Mouse (Mus musculus) MEL (cell line): Measurements from ENCODE around the gene Taok1. TPM values are rescaled to one million over a fixed set of nuclear protein-coding genes. Genes with fewer than 3 reads are reported as not detected.

ENCODE experiments used
- DNase-seq: peaks from one replicate; pipeline ENCODE4 v3.0.0; 2011; ENCODE audit warnings: low read depth, low spot score
- H3K27ac ChIP-seq: 2 replicates; pipeline ENCODE4 v1.5.1; 2012; ENCODE audit warnings: low read depth, mild to moderate bottlenecking, control low read depth, low read length, moderate library complexity; ENCODE audit not compliant: control insufficient read depth
- H3K27me3 ChIP-seq, 2 experiments: fragments of 150-350 bp in 1 of 2; sonication (generic) in 1 of 2; 2 replicates each; pipeline ENCODE4 v1.6.1; 2012; ENCODE audit warnings: low read length in 2 of 2, mild to moderate bottlenecking in 2 of 2, improper control_type of control experiment in 1 of 2, moderate library complexity in 1 of 2; ENCODE audit not compliant: insufficient read depth in 2 of 2, control insufficient read depth in 1 of 2
- H3K36me3 ChIP-seq, 2 experiments: 2 replicates each; pipeline ENCODE4 v1.6.1; 2012 to 2014; ENCODE audit warnings: low read length in 2 of 2, improper control_type of control experiment in 1 of 2, inconsistent platforms in 1 of 2, mild to moderate bottlenecking in 1 of 2; ENCODE audit not compliant: insufficient read depth in 2 of 2, control insufficient read depth in 1 of 2
- H3K4me1 ChIP-seq, 2 experiments: fragments of 150-350 bp in 1 of 2; sonication (generic) in 1 of 2; 2 replicates each; pipeline ENCODE4 v1.6.1; 2012; ENCODE audit warnings: low read length in 2 of 2, improper control_type of control experiment in 1 of 2, mild to moderate bottlenecking in 1 of 2; ENCODE audit not compliant: insufficient read depth in 2 of 2, control insufficient read depth in 1 of 2
- H3K4me3 ChIP-seq, 2 experiments: fragments of 150-350 bp in 1 of 2; sonication (generic) in 1 of 2; 2 replicates each; pipeline ENCODE4 v1.5.1; 2012; ENCODE audit warnings: low read depth in 2 of 2, low read length in 2 of 2, mild to moderate bottlenecking in 2 of 2, moderate library complexity in 2 of 2, control low read depth in 1 of 2, improper control_type of control experiment in 1 of 2; ENCODE audit not compliant: control insufficient read depth in 1 of 2, insufficient read depth in 1 of 2
- H3K79me2 ChIP-seq: 2 replicates; pipeline ENCODE4 v1.6.1; 2012; ENCODE audit warnings: mild to moderate bottlenecking, low read length, moderate library complexity; ENCODE audit not compliant: control insufficient read depth, poor library complexity, insufficient read depth
- H3K9ac ChIP-seq: 2 replicates; pipeline ENCODE4 v1.6.1; 2012; ENCODE audit warnings: low read depth, mild to moderate bottlenecking, control low read depth, low read length, moderate library complexity; ENCODE audit not compliant: control insufficient read depth, poor library complexity, severe bottlenecking
- H3K9me3 ChIP-seq: fragments of 150-350 bp; sonication (generic); replicated peaks from 2 replicates; pipeline ENCODE4 v1.6.1; 2012; ENCODE audit warnings: mild to moderate bottlenecking, low read length, improper control_type of control experiment, moderate library complexity; ENCODE audit not compliant: insufficient read depth
- BHLHE40 ChIP-seq: IDR thresholded peaks from 2 replicates; pipeline ENCODE4 v1.6.1; 2012; ENCODE audit warnings: low read depth, mild to moderate bottlenecking, inconsistent platforms, low read length, improper control_type of control experiment, borderline replicate concordance
- CHD1 ChIP-seq: IDR thresholded peaks from 2 replicates; pipeline ENCODE4 v1.6.1; 2012; ENCODE audit warnings: low read depth, mild to moderate bottlenecking, inconsistent platforms, low read length, improper control_type of control experiment
- CTCF ChIP-seq, 3 experiments: IDR thresholded peaks in 2 of 3; conservative IDR thresholded peaks in 1 of 3; 2 replicates each; pipeline ENCODE4 v1.5.1; 2011 to 2012; ENCODE audit warnings: low read length in 3 of 3, low read depth in 2 of 3, mild to moderate bottlenecking in 2 of 3, improper control_type of control experiment in 1 of 3, inconsistent platforms in 1 of 3, mixed read lengths in 1 of 3, moderate library complexity in 1 of 3; ENCODE audit not compliant: control insufficient read depth in 1 of 3, insufficient read depth in 1 of 3, poor library complexity in 1 of 3, severe bottlenecking in 1 of 3
- ELF1 ChIP-seq: IDR thresholded peaks from 2 replicates; pipeline ENCODE4 v1.6.1; 2014; ENCODE audit warnings: low read depth, mild to moderate bottlenecking, inconsistent platforms, low read length, improper control_type of control experiment, moderate library complexity
- JUND ChIP-seq: IDR thresholded peaks from 2 replicates; pipeline ENCODE4 v1.6.1; 2011; ENCODE audit warnings: low read depth, mild to moderate bottlenecking, improper control_type of control experiment, low read length
- MEF2A ChIP-seq: IDR thresholded peaks from 2 replicates; pipeline ENCODE4 v1.6.1; 2014; ENCODE audit warnings: low read depth, mild to moderate bottlenecking, inconsistent platforms, low read length, improper control_type of control experiment; ENCODE audit not compliant: poor library complexity, insufficient replicate concordance, severe bottlenecking; ENCODE audit errors: extremely low read depth
- MXI1 ChIP-seq: IDR thresholded peaks from 2 replicates; pipeline ENCODE4 v1.6.1; 2011; ENCODE audit warnings: mild to moderate bottlenecking, low read depth, low read length, improper control_type of control experiment
- MYC ChIP-seq: IDR thresholded peaks from 2 replicates; pipeline ENCODE4 v1.6.1; 2011; ENCODE audit warnings: low read depth, mild to moderate bottlenecking, low read length, improper control_type of control experiment, moderate library complexity
- POLR2AphosphoS2 ChIP-seq: IDR thresholded peaks from 2 replicates; pipeline ENCODE4 v1.6.1; 2011; ENCODE audit warnings: low read length, improper control_type of control experiment
- POLR2AphosphoS5 ChIP-seq: IDR thresholded peaks from 2 replicates; pipeline ENCODE4 v1.6.1; 2012; ENCODE audit warnings: low read depth, borderline replicate concordance, mild to moderate bottlenecking, inconsistent platforms, low read length, moderate library complexity, mixed read lengths
- SIN3A ChIP-seq: IDR thresholded peaks from 2 replicates; pipeline ENCODE4 v1.6.1; 2012; ENCODE audit warnings: low read length, improper control_type of control experiment, inconsistent platforms
- TAL1 ChIP-seq: IDR thresholded peaks from 2 replicates; pipeline ENCODE4 v1.6.1; 2012; ENCODE audit warnings: mild to moderate bottlenecking, inconsistent platforms, low read length, moderate library complexity, mixed read lengths
- TBP ChIP-seq: IDR thresholded peaks from 2 replicates; pipeline ENCODE4 v1.8.0; 2011; ENCODE audit warnings: low read depth, low read length, improper control_type of control experiment
- ZC3H11A ChIP-seq: IDR thresholded peaks from 2 replicates; pipeline ENCODE4 v1.6.1; 2012; ENCODE audit warnings: low read depth, mild to moderate bottlenecking, inconsistent platforms, low read length, improper control_type of control experiment
- ZKSCAN1 ChIP-seq: IDR thresholded peaks from 2 replicates; pipeline ENCODE4 v1.6.1; 2012; ENCODE audit warnings: low read depth, mild to moderate bottlenecking, inconsistent platforms, low read length, improper control_type of control experiment, moderate library complexity
- ZNF384 ChIP-seq: IDR thresholded peaks from 2 replicates; pipeline ENCODE4 v1.6.1; 2012; ENCODE audit warnings: low read depth, mild to moderate bottlenecking, inconsistent platforms, low read length, improper control_type of control experiment
- polyA plus RNA-seq, 2 experiments: library from polyadenylated mRNA; stranded (reverse) in 1 of 2; unstranded in 1 of 2; fragments of >175 nt in 1 of 2; fragments of >200 nt in 1 of 2; gene quantifications; 2 replicates each; pipeline versions ENCODE4 v1.2.1 to v1.2.4; 2012; ENCODE audit warnings: low replicate concordance in 2 of 2, low read depth in 1 of 2; ENCODE audit not compliant: insufficient read length in 2 of 2, insufficient read depth in 1 of 2, missing spikeins in 1 of 2
- total RNA-seq: library from RNA; depleted of rRNA; stranded (reverse); fragments of 300-350 nt; gene quantifications from 2 replicates; pipeline ENCODE4 v1.2.3, GENCODE M21; 2012

Gene Taok1
- total and polyA plus RNA-seq, 3 experiments = 7.9 to 31.0 (median 15.9) TPM

DNA sequence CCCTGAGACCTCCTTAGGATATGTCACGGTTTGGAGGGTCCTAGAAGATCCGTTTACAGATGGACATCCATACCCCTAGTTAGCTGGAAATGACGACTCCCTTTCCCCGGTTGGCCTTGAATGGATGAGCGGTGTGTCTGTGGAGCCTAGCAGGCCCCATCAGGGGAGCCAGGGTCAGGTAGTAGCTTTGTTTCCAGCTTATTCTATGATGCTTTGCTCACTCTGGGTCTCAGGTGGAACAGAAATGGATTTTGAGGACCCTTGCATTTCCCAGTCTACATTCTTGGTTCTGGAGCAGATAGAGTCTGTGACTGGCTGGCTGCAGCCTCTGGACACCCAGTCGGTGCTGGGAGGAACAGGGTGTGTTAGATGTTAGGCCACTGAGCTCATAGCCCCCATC lies 112.8 kb downstream of the Taok1 start (continued):
- no peak for TF ChIP-seq ZKSCAN1

DNA sequence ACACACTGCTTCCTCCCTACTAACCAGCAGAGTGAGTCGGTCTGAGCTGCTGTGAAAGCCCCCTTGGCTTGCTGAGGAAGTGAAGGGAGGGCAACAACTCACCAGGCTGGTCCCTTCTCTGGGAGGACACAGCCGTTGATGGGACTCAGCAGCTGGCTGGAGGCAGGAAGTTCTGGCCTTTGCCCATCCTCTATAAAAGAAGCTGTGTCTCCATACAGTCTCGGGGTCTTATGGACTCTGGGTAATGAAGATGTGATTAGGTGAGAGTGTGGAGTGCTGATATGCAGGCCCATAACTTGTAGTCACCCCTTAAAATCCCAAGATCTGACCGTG lies 113.3 kb downstream of the Taok1 start:
- Histone ChIP-seq H3K9me3 (no peaks in the 10 kb centered on the region), H3K79me2 (peaks cover 53% of the 10 kb centered on the region), H3K36me3 (peaks cover 0 to 13% of the 10 kb centered on the region in 2 experiments; a peak in 2 of 4 replicates), H3K4me1 (peaks cover 2 to 19% of the 10 kb centered on the region in 2 experiments; a peak in 3 of 4 replicates), H3K27me3 (no peaks in the 10 kb centered on the region), H3K9ac (peak overlapping the region; percentile 75), H3K27ac (peak overlapping the region; percentile 26), H3K4me3 (peak overlapping the region; percentile 57 to 90)
- no peak for TF ChIP-seq MEF2A
- no peak for TF ChIP-seq BHLHE40
- TF ChIP-seq TAL1 = no peak
- no peak for TF ChIP-seq POLR2AphosphoS5
- no peak for TF ChIP-seq ZKSCAN1
- no peak for TF ChIP-seq JUND
- no peak for TF ChIP-seq ZNF384
- TF ChIP-seq ZC3H11A = no peak
- TF ChIP-seq CHD1 = no peak
- no peak for TF ChIP-seq ELF1
- DNase-seq = no peak

DNA sequence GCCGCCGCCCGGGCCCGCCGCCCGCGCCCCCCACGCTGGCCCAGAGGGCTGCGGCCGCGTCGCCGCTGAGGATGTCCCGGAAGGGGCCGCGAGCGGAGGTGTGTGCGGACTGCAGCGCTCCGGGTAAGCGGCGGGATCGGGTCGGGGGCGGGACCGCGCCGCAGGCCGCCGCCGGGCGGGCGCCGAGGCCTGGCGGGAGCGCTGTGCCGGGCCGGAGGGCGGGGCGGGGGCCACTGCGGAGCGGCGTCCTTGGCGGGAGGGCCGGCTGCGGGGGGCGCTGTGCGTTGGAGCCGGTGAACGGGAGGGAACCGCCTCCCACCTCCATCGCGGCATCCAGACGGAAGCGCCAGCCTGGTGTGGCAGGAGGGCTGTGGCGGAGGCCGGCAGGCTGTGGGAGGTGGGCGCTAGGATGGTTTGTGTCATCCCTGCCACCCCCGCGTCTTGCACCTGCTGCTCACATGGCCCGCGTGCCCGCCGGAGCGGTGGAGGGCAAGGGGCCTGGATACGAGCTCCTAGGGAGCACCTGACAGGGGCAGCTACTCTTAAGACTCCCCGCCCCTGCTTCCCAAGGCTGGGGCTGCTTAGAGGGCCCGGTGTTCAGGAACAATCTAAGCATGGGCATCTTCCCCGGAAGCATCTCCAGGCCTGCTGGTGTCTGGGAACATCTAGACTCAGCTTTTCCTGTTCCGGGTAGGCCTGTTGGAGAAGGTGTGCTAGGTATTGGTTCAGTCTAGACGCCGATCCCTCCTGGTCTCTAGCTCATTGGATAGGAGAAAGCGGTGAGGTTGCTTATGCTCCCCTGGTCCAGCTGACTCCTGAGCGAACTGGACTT lies 113.9 kb downstream of the Taok1 start, which contains the start of gene Git1:
Git1 (plus strand) TSS at position 51 of the 832 bp plus-strand sequence.
- peak within 1 kb of the TSS; percentile 86 to 90 for H3K4me3 ChIP-seq
- no peaks in the 10 kb centered on the region for H3K9me3 ChIP-seq
- peaks cover 0 to 15% of the 10 kb centered on the region in 2 experiments; a peak in 2 of 4 replicates for H3K36me3 ChIP-seq
- TF ChIP-seq JUND (no peak), ELF1 (peak; percentile 46; the same call in 1 of the 2 replicates), CTCF (IDR thresholded peaks at IDR 0.05 in 2 of 3, conservative IDR thresholded peaks at IDR 0.05 in 1 of 3; ENCODE audit: control insufficient read depth in 1 of 3, insufficient read depth in 1 of 3, low read depth in 2 of 3, low read length in 3 of 3, poor library complexity in 1 of 3, severe bottlenecking in 1 of 3) (peak in 2 of 3 experiments; percentile 1 to 43; a peak in 2 of 6 replicates), TBP (0 out of 2 replicates have a peak, but pooled peaks have one; percentile 22), POLR2AphosphoS2 (no peak), SIN3A (0 out of 2 replicates have a peak, but pooled peaks have one; percentile 29), MXI1 (peak; percentile 74), MYC (0 out of 2 replicates have a peak, but pooled peaks have one; percentile 18)
- no peaks in the 10 kb centered on the region for H3K27me3 ChIP-seq
- H3K79me2 ChIP-seq = peaks cover 59% of the 10 kb centered on the region
- peak within 1 kb of the TSS; percentile 93 for H3K9ac ChIP-seq
- DNase-seq = peak; percentile 77
- peaks cover 2 to 22% of the 10 kb centered on the region in 2 experiments; a peak in 3 of 4 replicates for H3K4me1 ChIP-seq
- H3K27ac ChIP-seq = peak within 1 kb of the TSS; percentile 96
